Mouse (Mus musculus) CH12.LX (cell line): ENCODE data around the gene Atxn7l3. TPM values are rescaled to one million over a fixed set of nuclear protein-coding genes. Genes with fewer than 3 reads are reported as not detected.

ENCODE experiments used
- DNase-seq: peaks from one replicate; pipeline ENCODE4 v3.0.0-alpha.2; 2013; ENCODE audit errors: extremely low read depth
- H3K27ac ChIP-seq: 2 replicates; pipeline ENCODE4 v1.5.1; 2012; ENCODE audit warnings: low read depth, mild to moderate bottlenecking, control low read depth, moderate library complexity; ENCODE audit not compliant: insufficient read depth
- H3K27me3 ChIP-seq: replicated peaks from 2 replicates; pipeline ENCODE3; 2012; ENCODE audit warnings: inconsistent platforms
- H3K36me3 ChIP-seq, 2 experiments: replicated peaks in 1 of 2; 2 replicates each; pipeline versions ENCODE3 to v1.6.1; 2012; ENCODE audit warnings: inconsistent platforms in 1 of 2, low read length in 1 of 2, mild to moderate bottlenecking in 1 of 2, mixed read lengths in 1 of 2, moderate library complexity in 1 of 2; ENCODE audit not compliant: control insufficient read depth in 1 of 2, insufficient read depth in 1 of 2
- H3K4me1 ChIP-seq, 2 experiments: 2 replicates each; pipeline ENCODE4 v1.6.1; 2012; ENCODE audit warnings: inconsistent platforms in 1 of 2, moderate library complexity in 1 of 2; ENCODE audit not compliant: insufficient read depth in 2 of 2, control insufficient read depth in 1 of 2
- H3K4me2 ChIP-seq: 2 replicates; pipeline ENCODE4 v1.6.1; 2012; ENCODE audit warnings: low read depth, mild to moderate bottlenecking, control low read depth; ENCODE audit not compliant: poor library complexity, insufficient read depth, severe bottlenecking
- H3K4me3 ChIP-seq, 3 experiments: fragments of 150-350 bp in 1 of 3; sonication (generic) in 1 of 3; replicated peaks in 1 of 3; 2 replicates each; pipeline versions ENCODE3 to v1.5.1; 2011 to 2012; ENCODE audit warnings: low read depth in 2 of 3, low read length in 2 of 3, mild to moderate bottlenecking in 2 of 3, moderate library complexity in 2 of 3, control low read depth in 1 of 3, improper control_type of control experiment in 1 of 3, inconsistent platforms in 1 of 3, mixed read lengths in 1 of 3; ENCODE audit not compliant: poor library complexity in 1 of 3
- H3K79me2 ChIP-seq: replicated peaks from 2 replicates; pipeline ENCODE4 v1.6.1; 2012; ENCODE audit warnings: mild to moderate bottlenecking, moderate library complexity; ENCODE audit not compliant: control insufficient read depth, poor library complexity, insufficient read depth, severe bottlenecking; ENCODE audit errors: extremely low read depth
- H3K9ac ChIP-seq: 2 replicates; pipeline ENCODE4 v1.6.1; 2012; ENCODE audit warnings: low read depth, mild to moderate bottlenecking, control low read depth, moderate library complexity; ENCODE audit not compliant: insufficient read depth
- H3K9me3 ChIP-seq: replicated peaks from 2 replicates; pipeline ENCODE3; 2012; ENCODE audit warnings: low read length, inconsistent platforms, mixed read lengths
- CHD1 ChIP-seq: IDR thresholded peaks from 2 replicates; pipeline ENCODE4 v1.6.1; 2012; ENCODE audit warnings: low read depth, low read length, improper control_type of control experiment, inconsistent platforms
- CTCF ChIP-seq, 2 experiments: IDR thresholded peaks in 1 of 2; conservative IDR thresholded peaks in 1 of 2; 2 replicates each; pipeline ENCODE4 v1.5.1; 2011 to 2012; ENCODE audit warnings: low read depth in 2 of 2, low read length in 2 of 2, improper control_type of control experiment in 1 of 2, inconsistent platforms in 1 of 2, mild to moderate bottlenecking in 1 of 2, moderate library complexity in 1 of 2
- E2F4 ChIP-seq: IDR thresholded peaks from 2 replicates; pipeline ENCODE4 v1.6.1; 2011; ENCODE audit warnings: low read depth, low read length, improper control_type of control experiment; ENCODE audit not compliant: insufficient replicate concordance
- ELF1 ChIP-seq: IDR thresholded peaks from 2 replicates; pipeline ENCODE4 v1.6.1; 2014; ENCODE audit warnings: low read depth, mild to moderate bottlenecking, inconsistent platforms, low read length, improper control_type of control experiment
- JUN ChIP-seq: IDR thresholded peaks from 2 replicates; pipeline ENCODE4 v1.6.1; 2011; ENCODE audit warnings: low read depth, mild to moderate bottlenecking, low read length, improper control_type of control experiment, moderate library complexity; ENCODE audit not compliant: insufficient read depth
- JUND ChIP-seq: conservative IDR thresholded peaks from 2 replicates; pipeline ENCODE4 v1.6.1; 2011; ENCODE audit warnings: low read depth, low read length, improper control_type of control experiment
- MAFK ChIP-seq: IDR thresholded peaks from 2 replicates; pipeline ENCODE4 v1.6.1; 2011; ENCODE audit warnings: low read length, improper control_type of control experiment; ENCODE audit not compliant: insufficient replicate concordance
- MAX ChIP-seq: IDR thresholded peaks from 2 replicates; pipeline ENCODE4 v1.6.1; 2011; ENCODE audit warnings: low read length, improper control_type of control experiment
- MAZ ChIP-seq: IDR thresholded peaks from 2 replicates; pipeline ENCODE4 v1.6.1; 2012; ENCODE audit warnings: low read depth, mild to moderate bottlenecking, inconsistent platforms, low read length, improper control_type of control experiment, moderate library complexity
- MEF2A ChIP-seq: IDR thresholded peaks from 2 replicates; pipeline ENCODE4 v1.6.1; 2014; ENCODE audit warnings: low read depth, mild to moderate bottlenecking, inconsistent platforms, low read length, improper control_type of control experiment, borderline replicate concordance
- MXI1 ChIP-seq: IDR thresholded peaks from 2 replicates; pipeline ENCODE4 v1.6.1; 2011; ENCODE audit warnings: mild to moderate bottlenecking, low read depth, low read length, improper control_type of control experiment
- MYC ChIP-seq: IDR thresholded peaks from 2 replicates; pipeline ENCODE4 v1.6.1; 2011; ENCODE audit warnings: low read depth, mild to moderate bottlenecking, improper control_type of control experiment, low read length
- NRF1 ChIP-seq: IDR thresholded peaks from 2 replicates; pipeline ENCODE4 v1.6.1; 2014; ENCODE audit warnings: low read depth, mild to moderate bottlenecking, inconsistent platforms, low read length, improper control_type of control experiment, moderate library complexity
- POLR2A ChIP-seq: IDR thresholded peaks from 2 replicates; pipeline ENCODE4 v1.6.1; 2011; ENCODE audit warnings: low read depth, mild to moderate bottlenecking, improper control_type of control experiment, low read length
- RAD21 ChIP-seq: IDR thresholded peaks from 2 replicates; pipeline ENCODE4 v1.6.1; 2011; ENCODE audit warnings: low read depth, mild to moderate bottlenecking, low read length, improper control_type of control experiment, moderate library complexity
- TBP ChIP-seq: conservative IDR thresholded peaks from 2 replicates; pipeline ENCODE4 v1.6.1; 2011; ENCODE audit warnings: low read depth, low read length, improper control_type of control experiment
- TCF12 ChIP-seq: IDR thresholded peaks from 2 replicates; pipeline ENCODE4 v1.6.1; 2014; ENCODE audit warnings: low read depth, mild to moderate bottlenecking, inconsistent platforms, low read length, improper control_type of control experiment
- UBTF ChIP-seq: IDR thresholded peaks from 2 replicates; pipeline ENCODE4 v1.6.1; 2012; ENCODE audit warnings: low read depth, mild to moderate bottlenecking, inconsistent platforms, low read length, improper control_type of control experiment, moderate library complexity
- USF1 ChIP-seq: IDR thresholded peaks from 2 replicates; pipeline ENCODE4 v1.6.1; 2014; ENCODE audit warnings: low read depth, mild to moderate bottlenecking, inconsistent platforms, low read length, improper control_type of control experiment
- USF2 ChIP-seq: conservative IDR thresholded peaks from 2 replicates; pipeline ENCODE4 v1.6.1; 2011; ENCODE audit warnings: low read depth, low read length, improper control_type of control experiment
- ZC3H11A ChIP-seq: IDR thresholded peaks from 2 replicates; pipeline ENCODE4 v1.6.1; 2012; ENCODE audit warnings: low read depth, mild to moderate bottlenecking, inconsistent platforms, low read length, improper control_type of control experiment
- ZKSCAN1 ChIP-seq: IDR thresholded peaks from 2 replicates; pipeline ENCODE4 v1.6.1; 2012; ENCODE audit warnings: low read depth, inconsistent platforms, low read length, improper control_type of control experiment, borderline replicate concordance
- ZMIZ1 ChIP-seq: IDR thresholded peaks from 2 replicates; pipeline ENCODE4 v1.6.1; 2012; ENCODE audit warnings: low read depth, mild to moderate bottlenecking, inconsistent platforms, low read length, improper control_type of control experiment
- ZNF384 ChIP-seq: IDR thresholded peaks from 2 replicates; pipeline ENCODE4 v1.6.1; 2012; ENCODE audit warnings: low read depth, low read length, improper control_type of control experiment, inconsistent platforms
- dilution Hi-C: fragments of 300-500 bp; cut with MboI; formaldehyde crosslinking; loops from 2 replicates; pipeline ENCODE4 v1.14.3; 2020; ENCODE audit warnings: low sequenced_read_pairs; ENCODE audit not compliant: extremely low pct_unique_long_range_greater_than_20kb, extremely low pct_ligation_motif_present
- in situ Hi-C: fragments of 300-500 bp; cut with MboI; formaldehyde crosslinking; loops from 3 replicates; pipeline ENCODE4 v1.14.3; 2019; ENCODE audit warnings: low sequenced_read_pairs, low pct_ligation_motif_present, low pct_unique_long_range_greater_than_20kb, mixed read lengths
- polyA plus RNA-seq: library from polyadenylated mRNA; unstranded; fragments of >175 nt; gene quantifications from 2 replicates; pipeline ENCODE4 v1.2.1, GENCODE M21; 2012; ENCODE audit warnings: low read depth; ENCODE audit not compliant: insufficient read length
- total RNA-seq, 2 experiments: library from RNA; depleted of rRNA; stranded (reverse); fragments of 300-350 nt in 1 of 2; fragments of >200 nt in 1 of 2; gene quantifications; 2 replicates each; pipeline ENCODE4 v1.2.3; 2012 to 2014

The Atxn7l3 gene
- total and polyA plus RNA-seq, 3 experiments, result 40.7 to 59.0 (median 46.6) TPM

DNA sequence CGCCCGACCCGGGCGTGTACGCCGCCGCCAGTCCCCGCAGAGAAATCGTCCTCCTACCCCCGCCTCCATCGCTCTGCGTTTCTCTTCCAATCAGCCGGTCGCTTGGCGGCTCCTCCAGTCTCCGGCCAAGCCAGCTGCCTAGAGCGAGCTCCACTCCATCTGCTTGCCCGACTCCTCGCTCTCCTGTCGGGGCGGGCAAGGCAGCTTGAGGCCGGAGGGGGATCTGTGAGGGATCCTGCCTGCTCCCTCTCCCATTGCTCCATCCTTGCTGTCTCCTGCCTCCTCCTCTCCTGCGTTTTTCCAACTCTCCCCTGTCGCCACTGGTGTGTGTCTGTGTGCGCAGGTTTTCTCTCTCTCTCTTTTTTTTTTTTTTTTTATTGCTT lies 23.0 kb upstream of the Atxn7l3 start, which contains the start of gene Ubtf (continued):
- TF ChIP-seq ZNF384 (0 out of 2 replicates have a peak, but pooled peaks have one; percentile 30), MAZ (peak; percentile 75; the same call in 1 of the 2 replicates), MEF2A (peak; percentile 73)

DNA sequence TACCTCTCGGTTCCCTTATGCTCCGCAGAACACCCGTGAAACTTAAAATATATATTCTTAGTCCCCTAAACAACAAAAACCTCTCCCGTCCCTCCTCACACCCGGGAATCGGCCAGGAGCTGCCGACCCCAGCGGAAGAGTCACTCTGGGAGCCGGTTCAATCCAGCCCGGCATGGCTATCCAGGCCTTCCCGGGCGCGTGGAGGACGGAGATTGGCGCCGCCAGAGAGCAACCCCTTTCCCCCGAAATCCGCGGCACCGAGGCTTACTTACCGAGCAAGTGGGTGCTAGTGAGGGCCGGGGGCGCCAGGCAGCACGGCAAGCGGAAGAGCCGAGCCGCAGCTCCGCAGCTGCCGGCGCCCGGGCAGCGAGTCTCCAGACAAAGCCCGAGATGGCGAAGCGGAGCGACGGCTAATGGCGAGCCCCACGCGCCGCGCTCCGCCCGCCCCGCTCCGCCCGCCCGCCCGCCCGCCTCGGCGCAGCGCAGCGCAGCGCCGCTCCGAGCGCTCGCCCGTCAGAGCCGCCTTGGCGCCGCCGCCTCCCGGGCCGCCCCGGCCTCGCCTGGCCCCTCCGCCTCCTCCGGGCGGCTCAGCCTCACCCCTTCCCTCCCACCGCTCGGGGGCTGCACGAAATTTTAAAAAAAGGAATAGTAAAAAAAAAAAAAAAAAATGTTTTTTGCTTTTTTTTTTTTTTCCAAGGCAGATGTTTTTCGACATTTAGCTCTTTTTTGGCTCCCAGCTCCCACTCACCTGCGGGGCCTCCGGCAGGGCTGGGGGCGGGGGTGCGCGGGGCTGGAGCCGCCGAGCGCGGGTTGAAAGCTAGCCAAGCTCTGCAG lies 22.4 kb upstream of the Atxn7l3 start:
- Histone ChIP-seq H3K27ac (peak overlapping the region; percentile 67), H3K79me2 (peaks cover 42% of the 10 kb centered on the region), H3K36me3 (peaks cover 10 to 15% of the 10 kb centered on the region in 2 experiments), H3K4me1 (peaks cover 6 to 23% of the 10 kb centered on the region in 2 experiments), H3K9ac (peak overlapping the region; percentile 93), H3K27me3 (peaks cover 14% of the 10 kb centered on the region), H3K4me2 (peak overlapping the region; percentile 52), H3K4me3 (peak overlapping the region; percentile 75 to 83 (median 79)), H3K9me3 (no peaks in the 10 kb centered on the region)
- TF ChIP-seq MYC (no peak), ZKSCAN1 (no peak), RAD21 (no peak), USF2 (no peak), CTCF (conservative IDR thresholded peaks at IDR 0.05 in 1 of 2, IDR thresholded peaks at IDR 0.05 in 1 of 2; ENCODE audit: low read depth in 2 of 2, low read length in 2 of 2) (no peak), UBTF (peak; percentile 84), ELF1 (no peak), ZC3H11A (no peak), MAFK (no peak), MAX (no peak), CHD1 (peak; percentile 91), USF1 (no peak), E2F4 (no peak), ZMIZ1 (0 out of 2 replicates have a peak, but pooled peaks have one; percentile 5), MAZ (no peak), TBP (peak; percentile 7; the same call in 1 of the 2 replicates), POLR2A (peak; percentile 23), JUN (no peak), NRF1 (no peak), JUND (no peak), ZNF384 (peak; percentile 78), TCF12 (peak; percentile 22), MXI1 (no peak)
- in situ Hi-C loops, result no loop called here
- DNase-seq, result peak; percentile 66
- dilution Hi-C loops, result loop anchor here (25.0 kb wide), 1 partner anchor 94 kb away; the partner anchor contains the start of gene Slc25a39
